Mouse (Mus musculus): ENCODE data around the gene Calr. TPM values are rescaled to one million over a fixed set of nuclear protein-coding genes. Genes with fewer than 3 reads are reported as not detected.
A peak's percentile ranks its signal among the peaks of the same experiment; 100 is the strongest.

Gene Calr
- polyA plus RNA-seq, 1 experiment: 466 TPM

DNA sequence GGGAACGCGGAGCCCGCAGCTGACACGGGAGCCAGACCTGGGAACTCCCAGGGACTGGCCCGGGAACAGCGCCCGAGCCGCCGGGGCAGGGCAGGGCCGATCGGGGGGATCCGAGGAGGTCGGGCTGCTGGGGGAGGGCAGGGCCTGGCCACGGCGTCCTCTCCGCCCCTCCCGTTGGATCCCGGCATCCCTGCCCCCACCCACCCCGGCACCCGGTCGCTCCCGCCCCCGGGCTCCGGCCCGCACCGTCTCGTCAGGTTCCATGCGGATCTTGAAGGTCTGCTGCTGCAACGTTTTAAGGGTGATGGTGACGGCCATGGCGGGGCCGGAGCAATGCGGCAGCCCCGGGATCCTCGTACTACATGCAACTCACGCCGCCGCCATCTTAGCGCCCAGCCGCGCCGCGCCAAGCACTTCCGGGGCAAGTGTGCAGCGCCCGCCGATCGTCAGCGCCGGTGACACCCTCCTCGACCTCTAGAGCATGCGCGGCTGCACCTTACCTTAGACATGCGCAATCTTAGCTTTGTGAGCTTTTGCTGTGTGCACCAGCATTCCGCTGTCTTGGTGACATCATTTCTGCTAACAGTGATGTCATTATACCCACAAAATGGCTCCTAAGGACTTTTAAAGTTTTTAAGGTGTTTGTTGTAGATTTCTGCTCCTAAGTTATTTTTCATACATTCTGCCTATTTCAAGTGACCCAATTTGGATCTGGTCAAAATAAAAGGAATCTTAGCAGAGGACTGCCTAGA lies 6.3 kb downstream of the Calr start, which contains the start of gene Rad23a:
TSS of gene Rad23a (minus strand) at position 418 of the 752 bp plus-strand sequence.
- TF ChIP-seq CTCF (IDR thresholded peaks at IDR 0.05; ENCODE audit: borderline replicate concordance, extremely low read depth, insufficient read depth, insufficient read length) (no peak), POLR2A (IDR thresholded peaks at IDR 0.05; ENCODE audit: borderline replicate concordance, extremely low read depth, insufficient read depth, insufficient read length, poor library complexity, severe bottlenecking) (peak; percentile 87)
- DNase-seq (ENCODE audit: low read depth): peak; percentile 99

DNA sequence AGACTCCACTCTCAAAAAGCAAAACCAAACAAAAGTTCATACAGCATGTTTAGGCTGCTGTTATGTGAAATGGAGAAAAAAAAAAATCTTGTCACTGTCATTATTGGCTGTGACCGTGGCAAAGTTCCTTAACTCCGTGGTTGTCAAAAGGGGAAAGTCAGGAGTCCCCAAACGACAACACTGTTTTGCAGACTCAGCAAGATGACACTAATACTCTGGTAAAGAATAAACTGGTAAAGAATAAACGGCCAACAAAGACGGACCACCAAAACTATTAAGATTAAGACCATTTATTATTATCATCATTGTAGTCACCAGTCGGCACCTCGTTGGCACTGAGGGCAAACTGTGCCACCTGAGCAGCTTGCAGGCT lies 6.9 kb downstream of the Calr start:
- DNase-seq (ENCODE audit: low read depth): no peak
- no peak for TF ChIP-seq POLR2A (IDR thresholded peaks at IDR 0.05; ENCODE audit: borderline replicate concordance, extremely low read depth, insufficient read depth, insufficient read length, poor library complexity, severe bottlenecking)
- no peak for TF ChIP-seq CTCF (IDR thresholded peaks at IDR 0.05; ENCODE audit: borderline replicate concordance, extremely low read depth, insufficient read depth, insufficient read length)

DNA sequence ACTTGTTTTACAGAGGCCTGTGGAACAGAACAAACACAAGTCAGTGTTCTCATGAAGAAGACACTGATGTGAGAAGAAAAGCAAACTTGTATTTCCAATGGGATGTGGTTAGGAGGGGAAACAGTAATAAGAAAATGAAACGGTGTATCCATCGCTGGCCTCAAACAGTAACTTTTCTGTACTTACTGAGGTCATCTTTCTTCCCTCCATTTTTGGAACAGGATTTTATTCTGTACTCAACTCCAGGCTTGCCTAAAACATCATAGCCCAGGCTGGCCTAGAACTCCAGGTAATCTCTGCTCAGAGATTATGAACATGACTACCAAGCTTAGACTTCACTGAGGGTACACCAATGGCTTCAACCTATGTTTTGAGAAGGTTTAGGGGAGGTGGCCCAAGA lies 7.3 kb downstream of the Calr start:
- DNase-seq (ENCODE audit: low read depth): no peak
- TF ChIP-seq CTCF (IDR thresholded peaks at IDR 0.05; ENCODE audit: borderline replicate concordance, extremely low read depth, insufficient read depth, insufficient read length): no peak
- no peak for TF ChIP-seq POLR2A (IDR thresholded peaks at IDR 0.05; ENCODE audit: borderline replicate concordance, extremely low read depth, insufficient read depth, insufficient read length, poor library complexity, severe bottlenecking)

DNA sequence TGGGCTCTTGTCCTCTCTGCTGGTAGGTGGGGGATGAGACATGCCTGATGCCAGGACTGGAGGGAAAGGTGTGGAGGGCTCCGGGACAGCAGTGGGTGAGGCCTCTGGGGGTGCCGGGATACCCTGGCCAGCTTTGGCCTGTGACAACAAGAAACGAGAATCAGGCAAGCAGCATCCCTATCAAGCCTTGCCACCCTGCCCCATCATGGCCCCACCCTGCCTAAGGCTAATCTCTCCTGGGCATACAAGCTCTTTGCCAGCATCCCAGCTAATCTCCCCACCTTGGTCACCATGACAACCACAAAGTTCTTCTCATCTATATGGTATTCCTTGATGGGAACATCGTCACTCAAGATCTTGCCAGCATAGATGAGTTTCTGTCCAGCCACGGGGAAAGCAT lies 8.2 kb downstream of the Calr start:
- no peak for DNase-seq (ENCODE audit: low read depth)
- no peak for TF ChIP-seq POLR2A (IDR thresholded peaks at IDR 0.05; ENCODE audit: borderline replicate concordance, extremely low read depth, insufficient read depth, insufficient read length, poor library complexity, severe bottlenecking)
- TF ChIP-seq CTCF (IDR thresholded peaks at IDR 0.05; ENCODE audit: borderline replicate concordance, extremely low read depth, insufficient read depth, insufficient read length): no peak

DNA sequence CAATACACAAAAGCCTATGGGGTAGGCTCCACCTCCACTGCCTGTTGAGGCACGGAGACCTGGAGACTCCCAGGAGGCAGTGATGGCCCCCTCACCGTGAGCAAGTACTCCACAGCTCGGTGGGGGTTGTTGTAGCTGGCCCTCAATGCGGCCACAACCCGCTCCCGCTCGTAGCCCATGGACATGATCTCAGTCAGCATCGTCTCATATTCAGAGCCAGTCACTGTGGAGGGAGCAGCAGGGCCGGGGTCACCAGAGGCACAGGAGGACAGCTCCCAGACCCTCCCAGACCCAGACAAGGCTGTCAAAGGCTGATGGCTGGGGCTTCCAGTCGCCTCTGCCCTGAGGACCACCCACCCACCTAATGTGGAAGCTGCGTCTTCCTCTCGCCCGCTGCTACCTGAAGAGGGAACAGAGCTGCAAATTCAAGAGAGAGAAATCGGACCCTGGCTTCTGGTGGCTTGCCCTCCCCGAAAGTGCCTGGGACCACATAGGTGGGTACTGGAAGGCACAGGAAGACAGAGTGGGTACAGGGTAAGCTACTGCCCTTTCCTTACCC lies 8.7 kb downstream of the Calr start:
- DNase-seq (ENCODE audit: low read depth): no peak
- TF ChIP-seq CTCF (IDR thresholded peaks at IDR 0.05; ENCODE audit: borderline replicate concordance, extremely low read depth, insufficient read depth, insufficient read length) (no peak), POLR2A (IDR thresholded peaks at IDR 0.05; ENCODE audit: borderline replicate concordance, extremely low read depth, insufficient read depth, insufficient read length, poor library complexity, severe bottlenecking) (no peak)

DNA sequence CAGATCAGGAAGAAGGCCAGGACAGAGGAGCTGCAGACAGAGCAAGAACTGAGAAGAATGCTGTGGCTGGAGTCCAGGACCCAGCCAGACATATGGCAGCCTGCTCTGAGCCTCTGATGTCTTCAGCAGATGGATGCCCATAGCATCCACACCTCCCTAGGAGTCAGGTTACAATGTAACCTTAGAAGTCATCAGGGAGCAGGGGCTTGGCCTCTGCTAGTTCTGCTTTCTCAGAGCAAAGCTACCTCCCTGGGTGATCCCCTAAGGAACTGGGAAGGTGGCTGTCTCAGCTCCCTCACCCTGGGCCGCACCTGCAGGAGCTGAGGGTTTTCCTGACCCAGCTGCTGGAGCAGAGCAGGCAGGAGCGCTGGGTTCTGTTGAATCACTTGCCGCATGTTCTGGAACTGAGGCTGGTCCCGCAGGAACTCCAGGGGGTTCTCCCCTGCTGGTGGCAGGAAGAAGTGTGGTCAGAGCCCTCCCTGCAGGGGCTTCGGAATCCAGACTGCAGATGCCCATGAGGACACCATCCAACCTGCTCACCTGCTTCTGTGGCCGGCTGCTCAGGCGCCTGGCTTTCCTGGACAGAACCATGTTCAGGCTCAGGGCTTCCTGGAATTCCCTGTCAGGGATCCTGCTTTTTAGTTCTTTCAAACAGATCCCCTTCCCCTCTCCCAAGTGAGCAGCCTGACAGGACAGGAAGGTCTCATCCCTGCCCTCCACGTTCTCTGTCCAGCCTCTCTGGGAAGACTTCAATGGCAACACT lies 9.4 kb downstream of the Calr start:
- DNase-seq (ENCODE audit: low read depth): no peak
- TF ChIP-seq POLR2A (IDR thresholded peaks at IDR 0.05; ENCODE audit: borderline replicate concordance, extremely low read depth, insufficient read depth, insufficient read length, poor library complexity, severe bottlenecking) (no peak), CTCF (IDR thresholded peaks at IDR 0.05; ENCODE audit: borderline replicate concordance, extremely low read depth, insufficient read depth, insufficient read length) (no peak)

DNA sequence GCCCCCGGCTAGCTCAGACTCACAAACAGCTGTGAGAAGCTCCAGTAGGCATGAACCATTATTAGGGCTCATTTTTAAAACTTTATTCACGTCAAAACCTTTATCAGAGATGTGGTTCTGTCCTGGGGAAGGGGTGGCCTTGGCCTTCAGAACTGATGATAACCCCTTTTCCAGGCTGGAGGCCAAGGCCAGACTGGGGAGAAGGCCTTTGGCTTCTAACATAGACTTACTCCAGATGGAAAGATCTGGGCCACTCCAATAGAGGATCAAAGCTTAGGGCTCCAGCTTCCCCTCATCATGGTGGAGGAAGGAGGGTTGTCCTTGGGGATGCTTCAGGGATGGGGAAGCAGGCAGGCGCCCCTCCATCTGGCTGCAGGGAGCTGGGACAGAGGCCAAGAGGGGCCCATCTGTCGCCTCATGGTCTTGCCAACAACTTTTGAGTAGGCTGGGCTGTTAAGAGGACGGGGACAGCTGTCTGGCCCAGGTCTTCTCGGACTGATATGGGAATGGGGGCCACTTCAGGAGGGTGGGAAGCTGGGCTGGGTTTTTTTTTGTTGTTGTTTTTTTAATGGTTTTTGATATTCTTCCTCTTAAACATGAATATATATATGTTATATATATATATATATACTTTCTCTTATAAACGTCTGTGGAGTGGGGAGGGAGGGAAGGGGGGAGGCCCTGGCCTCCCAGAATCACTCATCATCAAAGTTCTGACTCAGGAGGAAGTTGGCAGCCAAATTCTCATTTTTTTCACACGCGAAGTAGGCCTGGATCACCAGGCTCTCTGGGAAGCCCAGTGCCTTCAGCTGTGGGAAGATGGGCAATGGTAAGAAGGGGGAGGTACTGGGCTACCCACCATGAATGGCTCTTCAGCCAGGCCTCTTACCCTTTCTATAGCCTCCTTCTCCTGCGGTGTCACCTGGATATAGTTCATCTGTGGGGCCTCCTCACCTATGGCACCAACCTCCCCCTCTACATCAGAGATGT lies 11.6 kb downstream of the Calr start:
- no peak for TF ChIP-seq CTCF (IDR thresholded peaks at IDR 0.05; ENCODE audit: borderline replicate concordance, extremely low read depth, insufficient read depth, insufficient read length)
- no peak for TF ChIP-seq POLR2A (IDR thresholded peaks at IDR 0.05; ENCODE audit: borderline replicate concordance, extremely low read depth, insufficient read depth, insufficient read length, poor library complexity, severe bottlenecking)
- DNase-seq (ENCODE audit: low read depth): peak; percentile 94

DNA sequence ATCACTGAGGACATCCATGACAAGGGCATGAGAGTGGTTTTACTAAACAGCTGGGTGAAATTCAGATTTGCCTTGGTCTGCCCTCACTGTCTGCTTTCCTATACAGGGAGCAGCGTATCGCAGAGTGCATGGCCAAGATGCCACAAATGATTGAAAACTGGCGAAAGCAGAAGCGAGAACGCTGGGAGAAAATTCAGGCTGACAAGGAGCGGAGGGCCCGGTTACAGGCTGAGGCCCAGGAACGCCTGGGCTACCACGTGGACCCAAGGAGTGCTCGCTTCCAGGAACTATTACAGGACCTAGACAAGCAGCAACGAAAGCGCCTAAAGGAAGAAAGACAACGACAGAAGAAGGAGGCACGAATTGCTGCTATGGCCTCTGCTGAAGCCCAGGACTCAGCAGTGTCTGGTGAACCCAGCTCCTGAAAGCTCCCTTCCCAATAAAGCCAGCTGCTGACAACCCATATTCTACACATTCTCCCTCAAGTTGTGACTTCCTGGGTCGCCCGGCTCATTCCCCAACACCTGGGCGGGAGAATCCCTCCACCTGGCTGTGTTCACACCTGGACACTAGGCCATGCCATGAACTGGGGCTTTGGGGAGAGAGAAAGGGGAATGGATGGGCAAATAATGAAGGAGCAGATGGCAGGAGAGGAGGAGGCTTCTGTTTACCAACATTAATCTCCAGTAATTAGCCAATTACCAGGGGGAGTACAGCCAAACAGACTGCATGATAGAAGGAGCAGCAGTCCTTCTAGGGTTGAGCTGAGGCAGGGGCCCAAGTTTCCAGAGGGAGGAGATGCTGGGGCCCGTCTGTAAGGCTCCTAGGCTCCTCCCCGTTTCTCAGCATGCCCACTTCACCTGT lies 12.5 kb downstream of the Calr start:
- TF ChIP-seq CTCF (IDR thresholded peaks at IDR 0.05; ENCODE audit: borderline replicate concordance, extremely low read depth, insufficient read depth, insufficient read length) (no peak), POLR2A (IDR thresholded peaks at IDR 0.05; ENCODE audit: borderline replicate concordance, extremely low read depth, insufficient read depth, insufficient read length, poor library complexity, severe bottlenecking) (no peak)
- DNase-seq (ENCODE audit: low read depth): peak; percentile 91

DNA sequence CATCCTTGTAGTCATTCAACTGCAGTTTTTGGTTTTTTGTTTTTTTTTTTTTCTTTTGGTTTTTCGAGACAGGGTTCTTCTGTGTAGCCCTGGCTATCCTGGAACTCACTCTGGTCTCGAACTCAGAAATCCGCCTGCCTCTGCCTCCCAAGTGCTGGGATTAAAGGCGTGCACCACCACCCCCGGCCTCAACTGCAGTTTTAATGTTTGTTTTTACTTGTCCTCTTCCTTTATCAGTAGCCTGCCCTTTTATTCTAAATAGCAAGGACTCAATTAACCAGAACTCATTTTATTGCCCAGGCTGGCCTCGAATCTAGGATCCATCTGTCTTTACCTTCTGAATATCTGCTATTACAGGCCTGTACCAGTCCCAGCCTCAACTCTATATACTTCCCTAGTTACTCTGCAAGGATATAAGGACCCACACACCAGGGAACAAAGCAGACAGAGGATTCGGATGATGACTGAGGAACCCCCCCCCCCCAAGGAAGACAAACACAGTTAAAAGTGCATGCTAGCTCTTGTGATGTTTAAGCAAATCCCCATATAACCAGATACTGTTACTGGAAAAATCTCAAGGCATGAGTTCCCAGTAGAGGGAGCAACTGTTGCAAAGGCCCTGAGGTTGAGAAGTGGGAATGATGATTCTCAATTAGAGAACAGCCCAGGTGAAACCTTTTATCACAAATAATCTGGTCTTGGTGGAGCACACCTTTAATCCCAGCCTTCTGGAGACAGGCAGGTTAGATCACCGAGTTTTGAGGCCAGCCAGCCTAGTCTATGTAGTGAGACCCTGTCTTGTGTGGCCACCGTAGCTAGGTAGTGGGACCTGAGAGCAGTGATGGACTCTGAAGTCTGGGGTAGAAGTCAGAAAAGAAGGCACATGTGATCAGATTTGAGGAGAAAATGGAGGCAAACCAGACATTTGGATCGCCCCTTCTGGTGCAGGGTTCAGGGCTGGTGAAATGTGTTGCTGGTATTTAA lies 13.7 kb downstream of the Calr start:
- no peak for DNase-seq (ENCODE audit: low read depth)
- no peak for TF ChIP-seq POLR2A (IDR thresholded peaks at IDR 0.05; ENCODE audit: borderline replicate concordance, extremely low read depth, insufficient read depth, insufficient read length, poor library complexity, severe bottlenecking)
- TF ChIP-seq CTCF (IDR thresholded peaks at IDR 0.05; ENCODE audit: borderline replicate concordance, extremely low read depth, insufficient read depth, insufficient read length): no peak

All from brain, embryonic 14.5 days (tissue).